Mouse (Mus musculus) leukemia stem cell, adult 10-12 weeks (primary cell): ENCODE data around the gene Mitf. TPM values are rescaled to one million over a fixed set of nuclear protein-coding genes. Genes with fewer than 3 reads are reported as not detected.

Experiments
- polyA plus RNA-seq: library from polyadenylated mRNA; stranded (reverse); fragments of >175 nt; gene quantifications from 2 replicates; pipeline ENCODE4 v1.2.3, GENCODE M21; 2012; ENCODE audit warnings: low replicate concordance

Gene Mitf
- polyA plus RNA-seq: 0.14 and 0.18 TPM in 2 replicates

DNA sequence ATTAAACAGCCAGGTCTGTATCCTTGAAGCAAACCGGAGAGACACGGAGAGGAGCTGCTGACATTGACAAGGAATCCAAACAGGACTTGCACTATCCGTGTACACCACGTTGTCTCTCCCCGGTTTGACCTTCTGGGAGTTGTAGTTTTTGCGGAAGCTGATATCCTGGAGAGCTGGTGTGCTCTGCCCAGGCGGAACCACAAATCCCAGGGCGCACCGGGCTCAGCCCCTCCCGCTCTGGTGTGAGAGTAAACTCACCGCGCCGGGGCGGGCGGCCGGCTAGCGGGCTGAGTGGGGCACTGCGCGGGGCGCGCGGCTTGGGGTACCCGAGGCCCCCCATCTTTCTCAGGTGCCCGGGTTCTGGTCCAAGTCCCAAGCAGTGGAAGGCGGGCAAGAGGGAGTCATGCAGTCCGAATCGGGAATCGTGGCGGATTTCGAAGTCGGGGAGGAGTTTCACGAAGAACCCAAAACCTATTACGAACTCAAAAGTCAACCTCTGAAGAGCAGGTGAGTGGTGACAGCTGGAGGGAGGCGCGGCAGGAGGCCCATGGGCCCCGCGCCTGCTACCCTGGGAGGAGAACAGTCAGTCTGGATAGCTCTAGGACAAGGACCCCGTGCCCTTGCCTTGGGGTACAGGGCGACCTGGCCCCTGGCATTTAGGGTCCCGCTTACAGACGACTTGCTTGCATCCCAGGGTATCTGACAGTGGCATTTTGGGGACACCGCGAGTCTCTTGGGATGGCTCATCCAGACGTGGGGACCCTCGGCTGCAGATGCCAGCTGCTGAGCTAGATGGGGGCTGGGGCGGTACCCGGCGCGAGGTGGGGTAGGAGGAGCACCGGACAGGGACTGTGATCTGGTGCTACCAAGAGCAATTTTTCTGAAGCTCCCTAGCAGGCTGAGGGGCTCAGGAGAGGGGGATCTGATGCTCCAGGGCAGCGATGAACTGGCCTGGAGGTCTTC is at the start of gene Mitf:
TSS of gene Mitf (plus strand) at position 272 of the 963 bp plus-strand sequence.

Other genes starting within 250 kb of the Mitf start
- gene Frmd4b, start 189.5 kb upstream of the Mitf start, polyA plus RNA-seq: 1.2 and 3.1 TPM in 2 replicates